Mouse (Mus musculus): ENCODE data around the gene Edem1. TPM values are rescaled to one million over a fixed set of nuclear protein-coding genes. Genes with fewer than 3 reads are reported as not detected.

Gene Edem1
- total RNA-seq, 2 experiments from 2014 or later: 6.2 to 7.2 TPM

GRCm38 (mm10) chr6:108875344-108875743 is 46.9 kb downstream of the Edem1 start:
- DNase-seq: no peak

- no peak for DNase-seq
These were observed 47.6 kb downstream of the Edem1 start for GRCm38 (mm10) chr6:108876052-108876451.

- no peak for DNase-seq
These were observed 48.0 kb downstream of the Edem1 start for GRCm38 (mm10) chr6:108876486-108876885.

- DNase-seq: no peak
These were observed 52.0 kb downstream of the Edem1 start for GRCm38 (mm10) chr6:108880368-108881013.

- no peak for DNase-seq
These were observed 52.6 kb downstream of the Edem1 start for GRCm38 (mm10) chr6:108881074-108881473.

GRCm38 (mm10) chr6:108883826-108884225 is 55.4 kb downstream of the Edem1 start:
- DNase-seq: no peak

GRCm38 (mm10) chr6:108884603-108885002 is 56.2 kb downstream of the Edem1 start:
- no peak for DNase-seq

GRCm38 (mm10) chr6:108886346-108886745 is 57.9 kb downstream of the Edem1 start:
- DNase-seq: no peak

- DNase-seq: no peak
These were observed 64.1 kb downstream of the Edem1 start for GRCm38 (mm10) chr6:108892589-108892988.

GRCm38 (mm10) chr6:108895129-108895528 is 66.7 kb downstream of the Edem1 start:
- DNase-seq: no peak

GRCm38 (mm10) chr6:108895976-108896375 is 67.5 kb downstream of the Edem1 start:
- DNase-seq: no peak

GRCm38 (mm10) chr6:108896525-108897087 is 68.2 kb downstream of the Edem1 start:
- DNase-seq: no peak

GRCm38 (mm10) chr6:108899231-108899630 is 70.8 kb downstream of the Edem1 start:
- DNase-seq: no peak

- DNase-seq: no peak
These were observed 73.7 kb downstream of the Edem1 start for GRCm38 (mm10) chr6:108902124-108902523.

GRCm38 (mm10) chr6:108903280-108903679 is 74.8 kb downstream of the Edem1 start:
- DNase-seq: no peak

- DNase-seq: no peak
These were observed 78.1 kb downstream of the Edem1 start for GRCm38 (mm10) chr6:108906539-108906938.

Other genes starting within 250 kb of the Edem1 start
- 10 to 100 TPM; 61.9 to 69.2 TPM for gene Bhlhe40, start 168.0 kb upstream of the Edem1 start, total RNA-seq (2021)
- gene Arl8b, start 45.5 kb upstream of the Edem1 start, total RNA-seq (2021): 10 to 100 TPM; 89.1 to 93.3 TPM